Mouse (Mus musculus): Measurements from ENCODE around the gene Psg29. TPM values are rescaled to one million over a fixed set of nuclear protein-coding genes. Genes with fewer than 3 reads are reported as not detected.

The Psg29 gene
- total RNA-seq (2023): not detected

GRCm38 (mm10) chr7:17203177-17203576 lies at the start of gene Psg29:
Gene Psg29, plus strand, starts transcription at chr7:17203477.

Other genes starting within 250 kb of the Psg29 start
- gene Pnmal1, start 243.8 kb upstream of the Psg29 start, total RNA-seq (2023): not detected
- gene Gm42372, start 220.4 kb upstream of the Psg29 start, total RNA-seq (2023): under 1 TPM; 0.07 to 0.11 TPM
- under 1 TPM; 0.09 to 0.18 TPM for gene Ccdc8, start 210.8 kb upstream of the Psg29 start, total RNA-seq (2023)
- gene Ppp5c, start 175.6 kb upstream of the Psg29 start, total RNA-seq (2023): 10 to 100 TPM; 37.7 to 42.4 TPM
- gene Hif3a, start 141.1 kb upstream of the Psg29 start, total RNA-seq (2023): 1 to 10 TPM in 1 of 2 experiments, under 1 TPM in 1; 0.42 to 1.3 TPM
- under 1 TPM; 0.20 TPM for gene Psg16, start 129.4 kb upstream of the Psg29 start, total RNA-seq (2023)
- not detected for gene Ceacam3, start 53.2 kb upstream of the Psg29 start, total RNA-seq (2023)